Mouse (Mus musculus): ENCODE results near the gene Vrk1. TPM values are rescaled to one million over a fixed set of nuclear protein-coding genes. Genes with fewer than 3 reads are reported as not detected.

Vrk1 gene
- polyA plus RNA-seq, 1 experiment from 2014 or later: 98.0 TPM

- Histone ChIP-seq H3K4me1 (ENCODE audit: control insufficient read depth, insufficient read depth, low read length) (peaks cover 36% of the 10 kb centered on the region), H3K27me3 (ENCODE audit: control insufficient read depth, insufficient read depth, low read length) (no peaks in the 10 kb centered on the region), H3K27ac (ENCODE audit: low read depth, low read length) (no peak overlapping the region), H3K4me3 (ENCODE audit: low read depth, low read length) (no peak overlapping the region), H3K4me2 (no peak overlapping the region), H3K9me3 (ENCODE audit: control insufficient read depth, low read length) (no peaks in the 10 kb centered on the region), H3K9ac (ENCODE audit: low read length) (no peak overlapping the region), H3K36me3 (ENCODE audit: control insufficient read depth, insufficient read depth, low read length) (no peaks in the 10 kb centered on the region)
- 56% methylated on average over 7 of the region's 7 CpGs for WGBS
- peak; percentile 90 for DNase-seq (ENCODE audit: low spot score, missing footprints)
- ATAC-seq (ENCODE audit: low FRiP score): no peak
Measured at GRCm38 (mm10) chr12:106081748-106082140, 71.7 kb downstream of the Vrk1 start.

GRCm38 (mm10) chr12:106082191-106082957, 72.3 kb downstream of the Vrk1 start:
- Histone ChIP-seq H3K27ac (ENCODE audit: low read depth, low read length) (peak overlapping the region; percentile 10; the same call in 1 of the 2 replicates), H3K4me3 (ENCODE audit: low read depth, low read length) (no peak overlapping the region), H3K4me1 (ENCODE audit: control insufficient read depth, insufficient read depth, low read length) (peaks cover 36% of the 10 kb centered on the region), H3K27me3 (ENCODE audit: control insufficient read depth, insufficient read depth, low read length) (no peaks in the 10 kb centered on the region), H3K9ac (ENCODE audit: low read length) (no peak overlapping the region), H3K9me3 (ENCODE audit: control insufficient read depth, low read length) (no peaks in the 10 kb centered on the region), H3K4me2 (peak overlapping the region; percentile 14; the same call in 1 of the 2 replicates), H3K36me3 (ENCODE audit: control insufficient read depth, insufficient read depth, low read length) (no peaks in the 10 kb centered on the region)
- ATAC-seq (ENCODE audit: low FRiP score): peak; percentile 75
- WGBS: 36% methylated on average over 16 of the region's 16 CpGs
- DNase-seq (ENCODE audit: low spot score, missing footprints): peak; percentile 93

GRCm38 (mm10) chr12:106082958-106083381, 72.9 kb downstream of the Vrk1 start:
- H3K27ac ChIP-seq (ENCODE audit: low read depth, low read length): no peak overlapping the region; the same call in 1 of the 2 replicates
- H3K4me2 ChIP-seq: no peak overlapping the region
- DNase-seq (ENCODE audit: low spot score, missing footprints) (peak; percentile 92), ATAC-seq (ENCODE audit: low FRiP score) (peak; percentile 58)
- H3K4me1 ChIP-seq (ENCODE audit: control insufficient read depth, insufficient read depth, low read length): peaks cover 36% of the 10 kb centered on the region
- H3K9me3 ChIP-seq (ENCODE audit: control insufficient read depth, low read length): no peaks in the 10 kb centered on the region
- no peaks in the 10 kb centered on the region for H3K36me3 ChIP-seq (ENCODE audit: control insufficient read depth, insufficient read depth, low read length)
- H3K9ac ChIP-seq (ENCODE audit: low read length): no peak overlapping the region
- WGBS: 30% methylated on average over 11 of the region's 11 CpGs
- no peak overlapping the region for H3K4me3 ChIP-seq (ENCODE audit: low read depth, low read length)
- H3K27me3 ChIP-seq (ENCODE audit: control insufficient read depth, insufficient read depth, low read length): no peaks in the 10 kb centered on the region

DNA sequence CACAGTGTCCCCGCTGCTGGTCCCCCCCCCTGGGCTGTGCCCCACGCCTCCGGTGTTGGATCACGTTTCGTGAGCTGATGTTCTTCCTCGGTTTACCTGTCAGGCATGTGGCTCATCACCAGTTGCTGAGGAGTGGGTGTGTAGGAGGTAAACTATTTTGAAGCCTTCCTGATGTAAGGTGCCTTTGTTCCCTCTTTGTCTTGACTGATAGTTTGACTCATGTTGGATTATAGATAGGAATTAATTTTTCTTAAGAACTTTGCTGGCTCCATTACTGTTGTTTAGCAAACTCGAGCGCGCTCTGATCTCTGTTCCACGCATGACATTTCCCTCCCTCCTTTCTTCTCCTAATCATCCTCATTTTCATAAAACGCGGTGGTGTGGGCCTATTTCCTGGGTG, 74.1 kb downstream of the Vrk1 start:
- Histone ChIP-seq H3K9ac (ENCODE audit: low read length) (no peak overlapping the region), H3K36me3 (ENCODE audit: control insufficient read depth, insufficient read depth, low read length) (no peaks in the 10 kb centered on the region), H3K9me3 (ENCODE audit: control insufficient read depth, low read length) (no peaks in the 10 kb centered on the region), H3K4me1 (ENCODE audit: control insufficient read depth, insufficient read depth, low read length) (peaks cover 36% of the 10 kb centered on the region), H3K27me3 (ENCODE audit: control insufficient read depth, insufficient read depth, low read length) (no peaks in the 10 kb centered on the region), H3K4me2 (no peak overlapping the region), H3K4me3 (ENCODE audit: low read depth, low read length) (no peak overlapping the region), H3K27ac (ENCODE audit: low read depth, low read length) (no peak overlapping the region)
- 91% methylated on average over 12 of the region's 12 CpGs for WGBS
- ATAC-seq (ENCODE audit: low FRiP score) (no peak), DNase-seq (ENCODE audit: low spot score, missing footprints) (no peak)

GRCm38 (mm10) chr12:106094827-106095226, 84.8 kb downstream of the Vrk1 start:
- Histone ChIP-seq H3K27me3 (ENCODE audit: control insufficient read depth, insufficient read depth, low read length) (no peaks in the 10 kb centered on the region), H3K9ac (ENCODE audit: low read length) (no peak overlapping the region), H3K4me1 (ENCODE audit: control insufficient read depth, insufficient read depth, low read length) (no peaks in the 10 kb centered on the region), H3K27ac (ENCODE audit: low read depth, low read length) (no peak overlapping the region), H3K36me3 (ENCODE audit: control insufficient read depth, insufficient read depth, low read length) (no peaks in the 10 kb centered on the region), H3K4me3 (ENCODE audit: low read depth, low read length) (no peak overlapping the region), H3K9me3 (ENCODE audit: control insufficient read depth, low read length) (no peaks in the 10 kb centered on the region), H3K4me2 (no peak overlapping the region)
- WGBS: 97% methylated on average over 9 of the region's 9 CpGs
- DNase-seq (ENCODE audit: low spot score, missing footprints) (no peak), ATAC-seq (ENCODE audit: low FRiP score) (no peak)

GRCm38 (mm10) chr12:106102003-106102402, 92.0 kb downstream of the Vrk1 start:
- no peaks in the 10 kb centered on the region for H3K36me3 ChIP-seq (ENCODE audit: control insufficient read depth, insufficient read depth, low read length)
- no peak overlapping the region for H3K9ac ChIP-seq (ENCODE audit: low read length)
- H3K27me3 ChIP-seq (ENCODE audit: control insufficient read depth, insufficient read depth, low read length): no peaks in the 10 kb centered on the region
- no peak overlapping the region for H3K4me2 ChIP-seq
- H3K27ac ChIP-seq (ENCODE audit: low read depth, low read length): no peak overlapping the region
- H3K4me3 ChIP-seq (ENCODE audit: low read depth, low read length): no peak overlapping the region
- ATAC-seq (ENCODE audit: low FRiP score) (no peak), DNase-seq (ENCODE audit: low spot score, missing footprints) (no peak)
- 0 out of 2 replicates have a peak, but pooled peaks cover 3% of the 10 kb centered on the region for H3K9me3 ChIP-seq (ENCODE audit: control insufficient read depth, low read length)
- no peaks in the 10 kb centered on the region for H3K4me1 ChIP-seq (ENCODE audit: control insufficient read depth, insufficient read depth, low read length)
- WGBS: 94% methylated on average over 6 of the region's 6 CpGs

GRCm38 (mm10) chr12:106102726-106103643, 93.0 kb downstream of the Vrk1 start:
- no peak for ATAC-seq (ENCODE audit: low FRiP score)
- Histone ChIP-seq H3K4me2 (no peak overlapping the region), H3K9ac (ENCODE audit: low read length) (no peak overlapping the region), H3K27me3 (ENCODE audit: control insufficient read depth, insufficient read depth, low read length) (no peaks in the 10 kb centered on the region), H3K4me1 (ENCODE audit: control insufficient read depth, insufficient read depth, low read length) (no peaks in the 10 kb centered on the region), H3K4me3 (ENCODE audit: low read depth, low read length) (no peak overlapping the region), H3K9me3 (ENCODE audit: control insufficient read depth, low read length) (0 out of 2 replicates have a peak, but pooled peaks cover 3% of the 10 kb centered on the region), H3K27ac (ENCODE audit: low read depth, low read length) (no peak overlapping the region), H3K36me3 (ENCODE audit: control insufficient read depth, insufficient read depth, low read length) (no peaks in the 10 kb centered on the region)
- DNase-seq (ENCODE audit: low spot score, missing footprints): peak; percentile 33
- 77% methylated on average over 16 of the region's 16 CpGs for WGBS

DNA sequence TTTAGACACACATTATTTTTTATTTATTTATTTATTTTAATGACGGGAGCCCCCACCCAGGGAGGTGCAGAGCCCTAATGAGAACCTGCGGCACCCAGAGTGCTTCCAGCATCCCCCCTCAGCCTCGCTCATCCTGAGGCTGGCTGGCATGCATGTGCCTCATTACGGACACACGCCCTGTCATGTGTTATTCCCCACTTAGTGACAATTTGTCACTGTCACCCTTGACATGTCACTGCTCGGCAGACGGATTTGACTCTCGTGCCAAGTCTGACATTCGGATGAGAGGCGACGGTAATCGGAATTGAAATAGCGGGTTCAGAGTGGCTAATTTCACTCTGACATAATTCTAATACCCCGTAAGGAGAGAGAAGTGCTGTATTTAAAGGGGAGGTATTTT, 97.2 kb downstream of the Vrk1 start:
- no peaks in the 10 kb centered on the region for H3K36me3 ChIP-seq (ENCODE audit: control insufficient read depth, insufficient read depth, low read length)
- H3K9me3 ChIP-seq (ENCODE audit: control insufficient read depth, low read length): no peaks in the 10 kb centered on the region
- DNase-seq (ENCODE audit: low spot score, missing footprints): no peak
- no peaks in the 10 kb centered on the region for H3K4me1 ChIP-seq (ENCODE audit: control insufficient read depth, insufficient read depth, low read length)
- no peak overlapping the region for H3K4me2 ChIP-seq
- H3K27me3 ChIP-seq (ENCODE audit: control insufficient read depth, insufficient read depth, low read length): no peaks in the 10 kb centered on the region
- no peak for ATAC-seq (ENCODE audit: low FRiP score)
- no peak overlapping the region for H3K4me3 ChIP-seq (ENCODE audit: low read depth, low read length)
- no peak overlapping the region for H3K27ac ChIP-seq (ENCODE audit: low read depth, low read length)
- 90% methylated on average over 14 of the region's 14 CpGs for WGBS
- H3K9ac ChIP-seq (ENCODE audit: low read length): no peak overlapping the region

All from midbrain, embryonic 11.5 days (tissue).